Mouse (Mus musculus): ENCODE data around the gene C8g. TPM values are rescaled to one million over a fixed set of nuclear protein-coding genes. Genes with fewer than 3 reads are reported as not detected.

Gene C8g
- polyA plus RNA-seq (2015; fragmentation: Nextera tagmentation; extraction: Ambion mirVana): 106 and 107 TPM in 2 replicates

DNA sequence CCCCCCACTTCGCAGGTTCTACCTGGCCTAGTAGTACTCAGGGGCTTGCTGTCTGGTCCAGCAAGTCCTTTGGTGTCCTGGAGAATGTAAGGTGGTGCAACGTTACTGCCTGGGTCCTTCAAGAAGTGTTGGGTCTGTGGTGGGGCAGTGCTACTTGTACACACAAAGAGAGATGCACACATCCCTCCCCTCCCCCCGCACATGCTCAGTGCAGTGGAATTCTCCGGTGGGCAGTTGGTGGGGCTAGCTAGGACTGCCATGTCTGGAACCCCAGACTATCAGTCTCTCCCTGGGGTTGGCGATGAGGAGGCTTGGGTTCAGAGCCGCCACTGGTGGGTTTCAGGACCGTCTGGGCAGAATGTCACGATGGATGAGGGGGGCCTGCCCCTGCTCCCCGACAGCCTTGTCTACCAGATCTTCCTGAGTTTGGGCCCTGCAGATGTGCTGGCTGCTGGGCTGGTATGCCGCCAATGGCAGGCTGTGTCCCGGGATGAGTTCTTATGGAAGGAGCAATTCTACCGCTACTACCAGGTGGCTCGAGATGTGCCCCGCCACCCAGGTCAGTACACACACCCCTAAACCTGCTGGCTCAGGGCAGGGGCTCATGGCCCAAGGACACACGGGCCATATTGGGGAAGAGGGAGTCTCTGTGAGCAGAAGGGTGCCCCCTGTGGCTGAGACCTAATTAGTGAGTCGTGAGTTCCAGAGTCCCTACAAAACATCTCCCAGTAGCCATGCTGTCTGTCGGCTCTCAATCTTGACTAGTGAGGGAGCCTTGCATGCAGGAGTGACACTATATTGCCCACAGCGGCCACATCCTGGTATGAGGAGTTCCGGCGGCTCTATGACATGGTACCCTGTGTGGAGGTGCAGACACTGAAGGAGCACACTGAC, at the start of gene C8g:
C8g (minus strand) TSS at position 127 of the 894 bp plus-strand sequence.
- Histone ChIP-seq H3K4me2 (ENCODE audit: low read depth, low read length) (peak within 1 kb of the TSS; percentile 95), H3K4me1 (ENCODE audit: insufficient read depth) (peaks cover 22% of the 10 kb centered on the region), H3K27me3 (ENCODE audit: insufficient read depth, low read length) (no peaks in the 10 kb centered on the region), H3K9ac (replicated peaks) (peak within 1 kb of the TSS; percentile 97), H3K27ac (ENCODE audit: low read depth) (peak within 1 kb of the TSS; percentile 88), H3K36me3 (replicated peaks; ENCODE audit: insufficient read depth, low read length) (peaks cover 16% of the 10 kb centered on the region), H3K9me3 (ENCODE audit: low read length) (no peaks in the 10 kb centered on the region), H3K4me3 (ENCODE audit: low read depth, low read length) (peak within 1 kb of the TSS; percentile 84)
- ATAC-seq (no peak), DNase-seq (no peak)
- TF ChIP-seq EP300 (IDR thresholded peaks at IDR 0.05; ENCODE audit: low read depth): no peak
- peak; percentile 28; the same call in 1 of the 2 replicates for TF ChIP-seq CTCF (IDR thresholded peaks at IDR 0.05; ENCODE audit: low read depth)
- WGBS (ENCODE audit: insufficient replicate concordance): 76% methylated on average over 20 of the region's 20 CpGs

DNA sequence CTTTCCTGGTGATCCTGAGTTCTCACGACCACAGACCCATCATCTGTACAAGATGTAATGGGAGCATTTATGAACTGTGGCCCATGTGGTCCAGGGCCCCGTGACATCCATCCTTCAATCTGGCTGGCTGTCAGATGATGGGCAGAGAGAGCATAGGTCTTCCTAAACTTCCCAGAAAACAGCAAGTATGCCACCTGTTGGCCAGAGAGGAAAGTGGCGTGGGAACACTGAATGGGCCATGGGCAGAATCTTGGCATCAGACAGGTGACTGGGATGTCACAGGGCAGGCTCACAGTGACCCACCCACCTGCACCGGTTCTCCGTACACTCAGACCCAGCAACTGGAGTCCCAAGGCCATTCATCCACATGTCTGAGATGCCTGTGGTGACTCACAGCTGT, 49.7 kb upstream of the C8g start:
- Histone ChIP-seq H3K36me3 (replicated peaks; ENCODE audit: insufficient read depth, low read length) (no peaks in the 10 kb centered on the region), H3K27ac (ENCODE audit: low read depth) (no peak overlapping the region), H3K9me3 (ENCODE audit: low read length) (no peaks in the 10 kb centered on the region), H3K4me1 (ENCODE audit: insufficient read depth) (0 out of 2 replicates have a peak, but pooled peaks cover 7% of the 10 kb centered on the region), H3K4me2 (ENCODE audit: low read depth, low read length) (no peak overlapping the region), H3K9ac (replicated peaks) (no peak overlapping the region), H3K4me3 (ENCODE audit: low read depth, low read length) (no peak overlapping the region), H3K27me3 (ENCODE audit: insufficient read depth, low read length) (no peaks in the 10 kb centered on the region)
- DNase-seq (peak; percentile 49), ATAC-seq (no peak)
- TF ChIP-seq CTCF (IDR thresholded peaks at IDR 0.05; ENCODE audit: low read depth): peak; percentile 79
- no peak for TF ChIP-seq EP300 (IDR thresholded peaks at IDR 0.05; ENCODE audit: low read depth)
- WGBS (ENCODE audit: insufficient replicate concordance): 28% methylated on average over 5 of the region's 5 CpGs

DNA sequence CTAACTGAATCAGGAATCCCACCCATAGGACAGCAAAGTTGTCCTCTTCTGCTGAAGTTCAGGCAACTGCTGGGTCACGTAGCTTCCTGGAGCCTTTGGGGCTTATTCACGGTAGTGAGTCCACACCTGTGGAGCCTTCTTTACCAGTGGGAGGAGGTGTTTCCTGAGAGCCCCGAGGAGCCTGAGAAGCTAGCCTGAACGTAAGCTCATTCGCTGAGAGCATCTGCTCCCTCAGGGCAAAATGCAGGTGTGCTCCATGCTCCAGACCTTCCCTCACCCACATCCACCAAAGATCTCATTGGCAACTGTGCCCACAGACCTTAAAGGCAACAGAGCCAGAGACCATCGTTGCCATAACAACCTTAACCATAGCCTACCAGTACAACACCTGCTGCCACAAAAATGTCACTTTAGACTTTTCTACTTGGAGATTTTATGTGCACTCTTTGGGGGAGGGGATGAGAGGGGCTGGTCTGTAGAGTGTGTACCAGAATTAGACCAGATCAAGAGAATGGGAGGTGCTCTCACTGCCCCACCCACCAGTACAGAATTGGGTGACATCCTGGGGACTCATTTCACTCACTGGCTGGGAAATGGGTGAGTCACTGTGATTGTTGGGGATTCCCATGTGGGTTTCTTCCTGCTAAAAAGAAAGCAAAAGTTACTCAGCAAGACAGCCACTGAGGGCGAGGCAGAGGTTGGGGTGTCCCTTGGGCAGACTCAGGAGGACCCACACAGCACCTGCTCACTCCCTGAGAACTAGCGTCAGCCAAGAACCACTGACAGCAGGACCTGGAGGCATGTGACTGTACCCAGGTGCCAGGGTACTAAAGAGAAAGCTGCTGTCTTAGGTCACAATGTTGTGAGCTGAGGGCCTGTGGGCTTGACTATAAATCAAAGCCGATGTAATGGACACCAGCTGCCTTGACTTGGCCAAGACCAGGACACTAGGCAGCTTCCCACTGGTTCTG, 47.8 kb upstream of the C8g start:
- Histone ChIP-seq H3K9me3 (ENCODE audit: low read length) (no peaks in the 10 kb centered on the region), H3K4me1 (ENCODE audit: insufficient read depth) (peaks cover 20% of the 10 kb centered on the region), H3K9ac (replicated peaks) (no peak overlapping the region), H3K27me3 (ENCODE audit: insufficient read depth, low read length) (no peaks in the 10 kb centered on the region), H3K4me3 (ENCODE audit: low read depth, low read length) (no peak overlapping the region), H3K36me3 (replicated peaks; ENCODE audit: insufficient read depth, low read length) (no peaks in the 10 kb centered on the region), H3K27ac (ENCODE audit: low read depth) (no peak overlapping the region), H3K4me2 (ENCODE audit: low read depth, low read length) (no peak overlapping the region)
- 71% methylated on average over 9 of the region's 9 CpGs for WGBS (ENCODE audit: insufficient replicate concordance)
- ATAC-seq (no peak), DNase-seq (no peak)
- TF ChIP-seq CTCF (IDR thresholded peaks at IDR 0.05; ENCODE audit: low read depth) (no peak), EP300 (IDR thresholded peaks at IDR 0.05; ENCODE audit: low read depth) (no peak)

DNA sequence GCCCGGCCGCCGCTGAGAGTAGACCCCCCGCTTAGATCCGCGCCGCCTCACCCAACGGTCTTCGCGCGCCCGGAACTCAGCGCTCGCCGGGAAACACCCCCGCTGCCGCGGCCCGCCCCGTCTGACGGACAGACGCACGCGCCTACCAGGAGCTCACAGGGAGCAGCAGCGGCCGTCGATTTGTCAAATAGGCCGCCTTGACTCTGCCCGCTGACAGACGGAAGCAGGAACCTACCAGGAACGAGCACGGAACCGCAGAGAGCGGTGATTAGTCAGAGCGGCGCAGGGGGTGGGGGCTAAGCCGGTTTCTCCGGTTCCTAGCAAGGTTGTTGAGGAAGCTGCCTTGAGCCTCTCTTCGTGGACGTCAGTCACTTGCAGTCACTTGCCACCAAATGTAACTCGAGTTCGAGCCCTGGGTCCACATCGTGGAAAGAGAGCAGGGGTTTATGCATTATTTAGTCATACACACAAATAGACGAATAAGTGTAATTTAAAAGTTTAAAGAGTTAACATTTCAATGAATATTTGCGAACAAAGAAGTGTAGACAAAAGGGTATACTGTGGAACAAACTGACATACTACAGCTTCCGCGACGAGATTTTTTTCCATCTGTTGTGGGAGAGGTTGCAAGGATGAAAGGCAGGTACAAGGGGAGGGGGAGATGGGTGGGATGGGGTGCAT, 45.4 kb upstream of the C8g start, which contains the start of gene Traf2:
Traf2 (minus strand) TSS at position 130 of the 681 bp plus-strand sequence.
- DNase-seq (peak; percentile 98), ATAC-seq (peak; percentile 100)
- no peaks in the 10 kb centered on the region for H3K27me3 ChIP-seq (ENCODE audit: insufficient read depth, low read length)
- TF ChIP-seq EP300 (IDR thresholded peaks at IDR 0.05; ENCODE audit: low read depth) (no peak; the same call in 1 of the 2 replicates), CTCF (IDR thresholded peaks at IDR 0.05; ENCODE audit: low read depth) (no peak)
- peak within 1 kb of the TSS; percentile 75 for H3K9ac ChIP-seq (replicated peaks)
- 0 out of 2 replicates have a peak, but pooled peaks cover 2% of the 10 kb centered on the region for H3K36me3 ChIP-seq (replicated peaks; ENCODE audit: insufficient read depth, low read length)
- peak within 1 kb of the TSS; percentile 84 for H3K4me2 ChIP-seq (ENCODE audit: low read depth, low read length)
- peak within 1 kb of the TSS; percentile 85 for H3K27ac ChIP-seq (ENCODE audit: low read depth)
- WGBS (ENCODE audit: insufficient replicate concordance): 3% methylated on average over 48 of the region's 48 CpGs
- no peaks in the 10 kb centered on the region for H3K9me3 ChIP-seq (ENCODE audit: low read length)
- peaks cover 24% of the 10 kb centered on the region for H3K4me1 ChIP-seq (ENCODE audit: insufficient read depth)
- H3K4me3 ChIP-seq (ENCODE audit: low read depth, low read length): peak within 1 kb of the TSS; percentile 77

DNA sequence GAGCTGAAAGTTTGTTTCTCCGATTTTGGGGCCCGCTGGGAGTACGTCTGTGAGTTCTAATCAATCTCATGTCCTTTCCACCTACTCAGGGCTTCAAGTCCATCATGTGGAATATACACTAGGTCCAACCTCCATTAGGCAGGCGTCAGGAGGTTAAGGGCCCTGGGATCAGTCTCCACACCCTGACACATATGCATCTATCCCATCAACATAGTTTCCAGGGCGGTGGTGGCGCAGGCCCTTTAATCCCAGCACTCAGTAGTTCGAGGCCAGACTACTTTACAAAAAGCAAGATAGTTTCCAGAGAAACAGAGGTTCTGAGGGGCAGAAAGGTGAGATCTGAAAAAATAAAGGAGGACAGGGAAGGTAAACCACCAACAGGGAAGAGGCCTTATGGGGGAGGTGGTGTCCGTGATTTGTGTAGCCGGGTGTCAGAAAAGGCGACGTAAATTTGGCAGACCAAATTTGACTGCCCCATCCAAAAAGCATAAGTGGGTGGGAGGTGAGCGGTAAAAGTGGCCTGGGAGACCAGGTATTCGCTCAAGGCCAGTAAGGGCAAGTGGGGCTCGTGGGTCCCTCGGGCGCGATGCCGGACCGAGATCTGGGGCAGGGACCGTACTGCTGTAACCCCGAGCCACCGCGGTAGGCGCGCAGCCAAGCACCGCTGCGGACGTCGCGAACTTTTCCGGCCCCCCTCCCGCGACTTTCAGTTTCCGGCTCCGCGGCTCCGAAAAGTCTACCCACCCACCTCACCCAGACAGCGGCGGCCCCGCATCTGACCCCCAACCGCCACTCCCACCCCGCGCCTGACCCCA, 44.7 kb upstream of the C8g start:
- TF ChIP-seq CTCF (IDR thresholded peaks at IDR 0.05; ENCODE audit: low read depth) (peak; percentile 10; the same call in 1 of the 2 replicates), EP300 (IDR thresholded peaks at IDR 0.05; ENCODE audit: low read depth) (no peak)
- Histone ChIP-seq H3K27me3 (ENCODE audit: insufficient read depth, low read length) (no peaks in the 10 kb centered on the region), H3K27ac (ENCODE audit: low read depth) (peak overlapping the region; percentile 85), H3K4me3 (ENCODE audit: low read depth, low read length) (peak overlapping the region; percentile 77), H3K4me2 (ENCODE audit: low read depth, low read length) (peak overlapping the region; percentile 84), H3K9me3 (ENCODE audit: low read length) (no peaks in the 10 kb centered on the region), H3K36me3 (replicated peaks; ENCODE audit: insufficient read depth, low read length) (0 out of 2 replicates have a peak, but pooled peaks cover 2% of the 10 kb centered on the region), H3K9ac (replicated peaks) (peak overlapping the region; percentile 75), H3K4me1 (ENCODE audit: insufficient read depth) (peaks cover 24% of the 10 kb centered on the region)
- ATAC-seq: peak; percentile 77
- 5% methylated on average over 43 of the region's 43 CpGs for WGBS (ENCODE audit: insufficient replicate concordance)
- DNase-seq: no peak
